Mouse (Mus musculus): ENCODE measurements around the gene Olfr750.

Olfr750 gene

DNA sequence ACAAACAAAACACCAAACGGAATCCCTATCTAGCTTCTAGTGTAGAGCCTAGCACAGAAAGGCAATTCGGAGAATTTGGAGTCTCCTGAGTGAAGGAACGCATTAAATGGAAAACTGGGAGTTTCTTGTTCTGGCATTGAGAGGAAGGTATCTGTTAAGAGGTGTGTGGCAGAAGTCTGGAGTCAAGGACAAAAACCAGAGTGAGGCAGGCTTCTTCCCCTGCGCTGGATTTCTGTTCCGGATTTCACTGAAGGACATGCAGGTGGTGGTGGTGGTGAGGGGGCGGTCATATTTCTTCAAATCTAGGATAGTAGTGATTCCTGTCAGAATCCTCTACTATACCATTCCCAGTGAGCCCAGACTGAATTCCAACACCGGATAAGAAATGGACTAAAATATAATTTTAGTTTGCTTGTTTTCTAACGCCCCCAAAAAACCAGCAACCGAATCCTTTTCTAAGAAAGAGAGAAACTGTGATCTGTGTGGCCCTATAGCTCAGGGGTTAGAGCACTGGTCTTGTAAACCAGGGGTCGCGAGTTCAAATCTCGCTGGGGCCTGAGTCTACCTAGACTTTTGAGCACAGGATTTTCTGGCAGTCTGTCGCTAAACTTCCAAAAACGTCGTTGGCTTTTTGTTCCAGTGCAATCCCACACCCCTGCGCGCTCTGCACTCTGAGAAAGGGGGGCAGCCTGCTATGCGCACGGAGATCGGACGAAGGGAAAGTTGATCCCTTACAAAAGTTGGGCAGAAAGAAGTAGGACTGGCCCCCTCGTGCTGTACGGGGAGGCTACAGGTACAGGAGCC, 14.1 kb upstream of the Olfr750 start:
- peak; percentile 84 to 85 for DNase-seq (ENCODE audit: low read depth in 2 of 2, low spot score in 2 of 2)

GRCm38 (mm10) chr14:51087762-51088161, 13.5 kb upstream of the Olfr750 start:
- DNase-seq (ENCODE audit: low read depth in 2 of 2, low spot score in 2 of 2), result no peak

- DNase-seq (ENCODE audit: low read depth in 2 of 2, low spot score in 2 of 2), result no peak
Observed at GRCm38 (mm10) chr14:51085911-51086310, 11.7 kb upstream of the Olfr750 start.

- no peak for DNase-seq (ENCODE audit: low read depth in 2 of 2, low spot score in 2 of 2)
Observed at GRCm38 (mm10) chr14:51085086-51085485, 10.9 kb upstream of the Olfr750 start.

GRCm38 (mm10) chr14:51083805-51084204, 9.6 kb upstream of the Olfr750 start:
- DNase-seq (ENCODE audit: low read depth in 2 of 2, low spot score in 2 of 2), result no peak

GRCm38 (mm10) chr14:51082599-51083581, 8.7 kb upstream of the Olfr750 start:
- peak; percentile 65 to 74 for DNase-seq (ENCODE audit: low read depth in 2 of 2, low spot score in 2 of 2)

DNA sequence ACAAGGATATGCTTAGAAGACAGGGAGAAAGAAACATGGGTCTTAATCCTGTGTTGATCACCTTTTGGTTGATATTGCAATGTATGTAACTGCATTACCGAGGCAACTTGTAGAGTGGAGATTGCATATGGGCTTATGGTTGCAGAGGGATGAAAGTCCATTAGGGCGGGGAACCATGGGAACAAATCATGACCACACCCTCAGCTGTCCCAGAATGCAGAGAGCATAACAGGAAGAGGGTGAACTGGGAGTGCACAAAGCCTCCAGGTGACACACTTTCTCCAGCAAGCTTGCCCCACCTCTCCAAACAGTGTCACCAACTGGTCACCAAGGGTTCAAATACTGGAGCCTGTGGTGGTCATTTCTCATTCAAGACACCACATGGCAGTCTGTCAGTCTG, 6.8 kb upstream of the Olfr750 start:
- DNase-seq (ENCODE audit: low read depth in 2 of 2, low spot score in 2 of 2), result no peak

GRCm38 (mm10) chr14:51079180-51079579, 4.9 kb upstream of the Olfr750 start:
- no peak for DNase-seq (ENCODE audit: low read depth in 2 of 2, low spot score in 2 of 2)

DNA sequence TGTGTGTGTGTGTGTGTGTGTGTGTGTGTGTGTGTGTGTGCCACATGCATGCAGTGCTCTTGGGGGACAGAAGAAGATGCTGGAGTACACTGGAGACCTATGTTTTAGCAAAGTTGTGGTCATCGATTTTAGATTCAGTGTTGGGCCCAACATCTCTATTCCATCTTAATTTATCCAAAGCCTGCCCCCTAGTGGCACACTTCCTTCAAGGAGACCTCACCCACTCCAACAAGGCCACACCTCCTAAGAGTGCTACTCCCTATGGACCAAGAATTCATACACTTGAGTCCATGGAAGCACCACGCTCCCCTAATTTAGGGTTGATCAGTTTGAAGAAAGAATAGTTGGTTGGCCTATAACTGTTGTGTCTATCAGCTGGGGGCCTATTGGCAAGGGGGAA, 4.6 kb downstream of the Olfr750 start:
- DNase-seq (ENCODE audit: low read depth in 2 of 2, low spot score in 2 of 2), result peak; percentile 52 to 60

- DNase-seq (ENCODE audit: low read depth in 2 of 2, low spot score in 2 of 2), result no peak
Observed at GRCm38 (mm10) chr14:51068956-51069355, 5.3 kb downstream of the Olfr750 start.

- no peak for DNase-seq (ENCODE audit: low read depth in 2 of 2, low spot score in 2 of 2)
Observed at GRCm38 (mm10) chr14:51060761-51061160, 13.5 kb downstream of the Olfr750 start.

- no peak for DNase-seq (ENCODE audit: low read depth in 2 of 2, low spot score in 2 of 2)
Observed at GRCm38 (mm10) chr14:51057401-51057831, 16.8 kb downstream of the Olfr750 start, which contains the start of gene Rnase12. Gene Rnase12 (minus strand): TSS chr14:51057661.

DNA sequence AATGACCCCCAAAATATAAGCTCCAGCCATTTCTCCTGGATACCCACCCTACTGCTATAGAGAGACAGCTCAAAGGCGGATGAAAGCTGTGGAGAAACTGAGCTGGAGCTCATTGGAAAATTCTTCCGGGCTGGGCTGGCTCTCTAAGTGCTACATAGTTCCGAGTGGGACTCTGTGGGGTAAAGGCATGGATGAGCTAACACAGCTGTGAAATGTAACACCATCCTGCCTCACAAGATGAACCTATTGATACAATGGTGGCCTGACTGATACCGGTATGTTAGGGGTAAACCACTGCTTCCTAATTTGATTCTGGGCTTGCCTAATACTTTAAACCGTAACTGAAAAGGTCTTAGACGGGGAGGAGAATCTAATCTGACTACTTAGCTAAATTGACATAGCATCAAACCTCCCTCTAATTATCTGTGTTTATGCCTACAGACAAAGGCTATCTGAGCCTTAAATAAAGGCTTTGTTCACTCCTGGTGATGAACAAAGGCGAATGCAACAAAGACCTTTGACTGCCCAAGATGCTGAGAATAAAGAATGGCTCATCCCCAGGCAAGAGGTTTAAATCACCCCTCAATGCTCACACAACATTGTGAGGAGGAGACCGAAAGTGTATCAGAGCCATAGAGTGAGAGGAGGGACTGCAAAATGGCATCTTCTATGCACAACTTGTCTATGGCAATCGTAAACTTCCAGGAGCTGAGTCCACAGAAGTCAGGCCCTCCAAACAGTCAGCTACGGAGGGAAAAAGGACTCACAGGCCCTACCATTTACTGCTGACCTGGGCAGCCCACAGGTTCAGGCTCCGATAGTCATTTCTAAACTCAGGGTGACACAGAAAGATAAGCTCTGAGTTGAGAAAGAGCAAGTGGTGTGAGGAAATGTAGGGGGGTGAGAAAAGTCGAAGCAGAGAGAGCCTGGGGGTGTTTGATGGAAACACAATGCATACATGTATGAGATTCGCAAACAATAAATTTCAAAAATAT, 19.7 kb downstream of the Olfr750 start:
- no peak for DNase-seq (ENCODE audit: low read depth in 2 of 2, low spot score in 2 of 2)

DNA sequence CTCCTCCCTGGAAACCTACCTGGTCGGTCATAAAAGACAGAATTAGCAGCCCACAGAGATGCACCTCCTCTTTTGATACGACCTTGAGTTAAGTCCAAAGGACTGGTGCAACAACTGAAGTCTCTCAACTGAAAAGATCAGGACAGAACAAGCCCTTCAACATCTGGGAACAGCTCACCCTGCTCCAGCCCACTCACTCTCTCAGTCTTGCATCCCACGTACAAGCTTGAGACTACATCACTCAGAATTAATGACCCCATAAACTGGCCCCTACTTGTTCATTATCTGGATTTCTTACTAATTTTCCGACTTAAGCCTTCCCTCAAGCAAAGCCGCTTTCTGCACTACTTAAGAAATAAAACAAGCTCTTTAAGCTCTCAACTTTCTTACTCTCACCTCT, 21.1 kb downstream of the Olfr750 start:
- DNase-seq (ENCODE audit: low read depth in 2 of 2, low spot score in 2 of 2), result no peak

DNA sequence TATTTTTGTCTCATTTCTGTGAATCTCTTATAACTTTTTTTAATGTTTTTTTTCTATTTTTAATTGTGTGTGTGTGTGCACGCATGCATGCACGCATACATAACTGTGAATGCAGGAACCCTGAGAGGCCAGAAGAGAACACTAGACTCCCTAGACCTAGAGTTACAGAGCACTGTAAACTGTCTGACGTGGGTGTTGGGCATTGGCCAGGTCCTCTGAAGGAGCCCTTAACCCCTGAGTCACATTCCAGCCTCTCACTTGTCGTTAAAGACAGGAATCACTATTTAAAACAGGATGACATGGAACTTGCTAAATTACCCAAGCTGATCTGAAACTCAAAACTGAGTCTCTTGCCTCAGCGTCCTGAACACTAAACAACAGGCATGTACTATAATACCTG, 22.3 kb downstream of the Olfr750 start:
- DNase-seq (ENCODE audit: low read depth in 2 of 2, low spot score in 2 of 2), result no peak

GRCm38 (mm10) chr14:51050063-51050462, 24.2 kb downstream of the Olfr750 start, which contains the start of gene Rnase11:
Gene Rnase11 (minus strand): TSS chr14:51050163.
- no peak for DNase-seq (ENCODE audit: low read depth in 2 of 2, low spot score in 2 of 2)

GRCm38 (mm10) chr14:51047846-51048245, 26.4 kb downstream of the Olfr750 start:
- no peak for DNase-seq (ENCODE audit: low read depth in 2 of 2, low spot score in 2 of 2)

DNA sequence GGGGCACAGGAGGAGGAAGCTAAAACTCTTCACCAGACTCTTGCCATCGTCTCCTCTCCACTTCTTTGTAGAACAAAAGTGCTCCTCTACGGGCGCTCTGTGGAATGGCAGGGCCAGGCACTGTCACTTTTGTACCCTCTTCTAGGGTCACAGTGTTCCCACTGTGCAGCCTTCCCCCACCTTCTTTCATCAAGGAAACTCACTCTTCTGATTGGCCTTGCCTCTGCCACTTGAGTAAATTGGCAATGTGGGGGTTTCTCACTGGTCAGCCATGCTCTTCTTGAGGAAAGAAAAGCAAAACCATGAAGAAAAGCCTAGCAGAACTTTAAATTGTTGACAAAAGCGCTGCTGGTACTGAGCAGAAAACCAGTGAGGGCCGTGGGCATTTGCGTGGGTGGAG, 32.5 kb downstream of the Olfr750 start, which contains the start of gene Rnase9:
Gene Rnase9 (minus strand): TSS at position 101 of the 400 bp plus-strand sequence.
- no peak for DNase-seq (ENCODE audit: low read depth in 2 of 2, low spot score in 2 of 2)

GRCm38 (mm10) chr14:51036214-51036613, 38.0 kb downstream of the Olfr750 start:
- no peak for DNase-seq (ENCODE audit: low read depth in 2 of 2, low spot score in 2 of 2)

GRCm38 (mm10) chr14:51035206-51035605, 39.0 kb downstream of the Olfr750 start:
- DNase-seq (ENCODE audit: low read depth in 2 of 2, low spot score in 2 of 2), result no peak

Measured in CD8-positive naive resting alpha-beta T cell, adult 2 months (primary cell).